Mouse (Mus musculus): ENCODE measurements around the gene Tmem203.

DNA sequence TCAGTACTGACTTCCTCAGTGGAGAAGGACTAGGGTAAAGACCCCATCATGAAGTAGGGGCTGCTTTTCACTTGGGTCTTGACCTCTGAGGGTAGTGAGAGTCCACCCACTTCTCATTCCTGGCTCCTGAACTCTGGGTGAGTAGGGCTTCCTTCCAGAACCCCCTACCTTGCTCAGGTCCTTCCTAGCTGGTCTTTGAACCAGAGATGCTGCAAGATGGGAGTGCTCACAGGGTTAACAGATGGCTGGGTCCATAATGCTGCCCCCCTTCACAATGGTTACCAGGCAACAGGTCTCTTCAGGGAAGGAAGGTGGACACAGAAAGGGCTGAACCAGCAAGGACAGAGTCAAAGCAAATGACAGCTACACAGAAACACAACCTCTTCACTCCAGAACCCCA is 36.8 kb upstream of the Tmem203 start, which contains the start of gene Fam166a:
- TF ChIP-seq GATA1 (IDR thresholded peaks at IDR 0.05; ENCODE audit: borderline replicate concordance, low read length): no peak
- TF ChIP-seq FLI1 (IDR thresholded peaks at IDR 0.05; ENCODE audit: low read length): no peak
